Mouse (Mus musculus) midbrain, embryonic 15.5 days (tissue): ENCODE data around the gene Tmem8. TPM values are rescaled to one million over a fixed set of nuclear protein-coding genes. Genes with fewer than 3 reads are reported as not detected.
A peak's percentile ranks its signal among the peaks of the same experiment; 100 is the strongest.
"Not testable (repeated sequence)": the region's sequence is repeated elsewhere in the genome, so short reads cannot be mapped to it uniquely, and the experiment has no call there.

ENCODE experiments used
- ATAC-seq: fragments of 200-750 bp; cut with Nextera tagmentation; replicated peaks from 2 replicates; pipeline ENCODE4 v1.8.0; 2017; ENCODE audit warnings: moderate TSS enrichment
- H3K27ac ChIP-seq: fragments of 300-500 bp; sonication (generic); 2 replicates; pipeline ENCODE4 v1.5.1; 2015; ENCODE audit warnings: mild to moderate bottlenecking, inconsistent platforms
- H3K27me3 ChIP-seq: fragments of 300-500 bp; sonication (generic); replicated peaks from 2 replicates; pipeline ENCODE4 v1.6.1; 2015; ENCODE audit warnings: inconsistent platforms
- H3K36me3 ChIP-seq: fragments of 300-500 bp; sonication (generic); replicated peaks from 2 replicates; pipeline ENCODE4 v1.6.1; 2015; ENCODE audit warnings: inconsistent platforms
- H3K4me1 ChIP-seq: fragments of 300-500 bp; sonication (generic); 2 replicates; pipeline ENCODE4 v1.6.1; 2015; ENCODE audit warnings: inconsistent platforms
- H3K4me2 ChIP-seq: fragments of 300-500 bp; sonication (generic); 2 replicates; pipeline ENCODE4 v1.6.1; 2015; ENCODE audit warnings: inconsistent platforms, mild to moderate bottlenecking, moderate library complexity
- H3K4me3 ChIP-seq: fragments of 300-500 bp; sonication (generic); 2 replicates; pipeline ENCODE4 v1.5.1; 2015; ENCODE audit warnings: mild to moderate bottlenecking, inconsistent platforms
- H3K9ac ChIP-seq: fragments of 300-500 bp; sonication (generic); 2 replicates; pipeline ENCODE4 v1.6.1; 2015; ENCODE audit warnings: mild to moderate bottlenecking, inconsistent platforms
- H3K9me3 ChIP-seq: fragments of 300-500 bp; sonication (generic); 2 replicates; pipeline ENCODE4 v1.6.1; 2016; ENCODE audit warnings: inconsistent platforms
- WGBS: fragments of 180-500 bp; shearing (Covaris S2); methylation state at CpG from one replicate; pipeline ENCODE4 v1.1.7; 2015; ENCODE audit warnings: mixed read lengths; 5-methylcytosine and 5-hydroxymethylcytosine counted together
- polyA plus RNA-seq: library from polyadenylated mRNA; unstranded; fragments of >200 nt; fragmentation: Nextera tagmentation; extraction: Ambion mirVana; gene quantifications from 2 replicates; pipeline ENCODE4 v1.2.1, GENCODE M21; 2015

The Tmem8 gene
- polyA plus RNA-seq, 1 experiment from 2014 or later = 4.0 TPM

DNA sequence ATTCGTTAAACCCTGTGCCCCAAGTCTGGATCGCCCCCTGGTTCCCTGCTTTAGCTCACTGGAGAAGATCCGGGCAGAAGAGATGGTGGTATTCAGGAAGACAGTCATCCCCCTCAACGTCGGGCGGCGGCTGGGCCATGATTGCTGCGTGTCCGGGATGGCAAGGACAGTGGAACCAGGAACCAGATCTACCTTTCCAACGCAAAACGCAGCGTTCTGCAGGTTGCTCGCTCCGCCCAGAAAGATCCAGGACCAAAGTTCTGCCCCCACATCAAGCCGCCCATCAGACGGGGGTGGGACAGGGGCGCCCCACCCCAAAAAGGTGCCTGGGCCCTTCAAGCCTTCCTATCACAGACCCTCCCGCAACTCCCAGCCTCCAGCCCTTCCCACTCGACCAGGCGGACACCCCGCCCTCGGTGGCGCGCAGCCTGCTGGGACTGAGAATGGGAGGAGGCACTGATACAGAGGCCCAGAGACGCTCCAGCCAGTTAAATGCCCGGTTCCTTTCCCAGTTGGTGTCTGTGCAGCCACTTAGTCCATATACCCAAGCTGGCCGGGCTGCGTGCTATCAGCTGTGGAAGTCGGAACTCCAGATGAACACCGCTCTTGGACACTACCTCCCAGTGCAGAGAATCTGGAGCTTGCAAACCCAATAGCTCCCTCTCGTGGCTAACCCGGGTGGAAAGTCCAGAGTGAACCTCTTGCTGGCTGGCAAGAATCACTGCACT, 23.0 kb upstream of the Tmem8 start, which contains the start of gene Decr2:
TSS of gene Decr2 (minus strand) at position 433 of the 728 bp plus-strand sequence.
- Histone ChIP-seq H3K4me1 (peaks cover 14% of the 10 kb centered on the region), H3K9me3 (no peaks in the 10 kb centered on the region), H3K27ac (peak within 1 kb of the TSS; percentile 86), H3K27me3 (no peaks in the 10 kb centered on the region), H3K4me3 (peak within 1 kb of the TSS; percentile 62), H3K36me3 (no peaks in the 10 kb centered on the region), H3K9ac (peak within 1 kb of the TSS; percentile 55), H3K4me2 (peak within 1 kb of the TSS; percentile 80)
- peak; percentile 84 for ATAC-seq
- WGBS = 1% methylated on average over 32 of the region's 32 CpGs

- Histone ChIP-seq H3K36me3 (no peaks in the 10 kb centered on the region), H3K4me2 (peak overlapping the region; percentile 81), H3K4me1 (peaks cover 11% of the 10 kb centered on the region), H3K9ac (peak overlapping the region; percentile 70), H3K27me3 (no peaks in the 10 kb centered on the region), H3K4me3 (peak overlapping the region; percentile 55), H3K9me3 (no peaks in the 10 kb centered on the region), H3K27ac (no peak overlapping the region; the same call in 1 of the 2 replicates)
- WGBS = 28% methylated on average over 9 of the region's 9 CpGs
- no peak for ATAC-seq
Observed at GRCm38 (mm10) chr17:26094531-26095110, 18.5 kb upstream of the Tmem8 start.

DNA sequence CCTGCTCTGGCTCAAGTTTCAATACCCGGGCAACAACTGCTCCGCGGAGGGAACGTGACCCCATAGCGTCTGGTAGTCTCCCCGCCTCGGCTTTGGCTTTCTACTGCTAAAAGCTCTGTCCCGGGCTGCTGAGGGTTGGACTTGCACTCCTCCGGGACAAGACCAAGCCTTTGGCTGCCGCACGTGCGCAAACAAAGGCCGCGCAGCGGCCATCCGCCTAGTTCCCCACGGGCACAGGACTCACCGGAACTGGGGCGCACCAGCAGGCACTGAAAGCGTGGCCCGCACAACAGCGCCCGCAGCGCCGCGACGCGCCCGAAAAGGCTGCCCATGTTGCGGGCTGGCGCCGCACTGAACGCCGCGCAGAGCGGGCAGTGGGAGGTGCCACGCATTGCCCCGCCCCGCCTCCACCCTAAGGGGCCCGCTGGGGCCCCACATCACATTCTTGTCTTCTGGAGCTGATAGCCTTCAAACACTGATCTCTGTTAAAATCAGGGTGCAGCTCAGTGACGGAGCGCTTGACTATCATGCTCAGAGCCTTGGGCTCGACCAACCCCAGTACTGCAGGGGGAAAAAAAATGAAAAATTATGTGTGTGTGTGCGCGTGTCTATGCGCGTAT, 17.9 kb upstream of the Tmem8 start, which contains the start of gene Nme4:
TSS of gene Nme4 (minus strand) at position 482 of the 620 bp plus-strand sequence.
- H3K4me2 ChIP-seq = peak within 1 kb of the TSS; percentile 81
- ATAC-seq = peak; percentile 72
- no peaks in the 10 kb centered on the region for H3K36me3 ChIP-seq
- no peaks in the 10 kb centered on the region for H3K27me3 ChIP-seq
- no peaks in the 10 kb centered on the region for H3K9me3 ChIP-seq
- 0 out of 2 replicates have a peak, but pooled peaks cover 7% of the 10 kb centered on the region for H3K4me1 ChIP-seq
- peak within 1 kb of the TSS; percentile 70 for H3K9ac ChIP-seq
- peak within 1 kb of the TSS; percentile 62 for H3K27ac ChIP-seq
- peak within 1 kb of the TSS; percentile 55 for H3K4me3 ChIP-seq
- 4% methylated on average over 47 of the region's 47 CpGs for WGBS

GRCm38 (mm10) chr17:26098461-26098860, 14.6 kb upstream of the Tmem8 start:
- Histone ChIP-seq H3K27me3 (no peaks in the 10 kb centered on the region), H3K36me3 (no peaks in the 10 kb centered on the region), H3K4me3 (no peak overlapping the region), H3K9ac (no peak overlapping the region), H3K27ac (no peak overlapping the region), H3K9me3 (no peaks in the 10 kb centered on the region), H3K4me1 (0 out of 2 replicates have a peak, but pooled peaks cover 7% of the 10 kb centered on the region), H3K4me2 (no peak overlapping the region)
- WGBS = 92% methylated on average over 7 of the region's 7 CpGs
- ATAC-seq = no peak

- 59% methylated on average over 3 of the region's 3 CpGs for WGBS
- not testable (repeated sequence) for H3K9me3 ChIP-seq, H3K4me1 ChIP-seq, H3K36me3 ChIP-seq, ATAC-seq, H3K9ac ChIP-seq, H3K27me3 ChIP-seq, H3K27ac ChIP-seq, H3K4me2 ChIP-seq, H3K4me3 ChIP-seq
Observed at GRCm38 (mm10) chr17:26099316-26099715, 13.8 kb upstream of the Tmem8 start.

GRCm38 (mm10) chr17:26100166-26100565, 12.9 kb upstream of the Tmem8 start:
- Histone ChIP-seq H3K36me3 (no peaks in the 10 kb centered on the region), H3K9ac (no peak overlapping the region), H3K27me3 (no peaks in the 10 kb centered on the region), H3K4me2 (no peak overlapping the region), H3K9me3 (no peaks in the 10 kb centered on the region), H3K4me1 (no peaks in the 10 kb centered on the region), H3K27ac (no peak overlapping the region), H3K4me3 (no peak overlapping the region)
- 41% methylated on average over 2 of the region's 2 CpGs for WGBS
- no peak for ATAC-seq

- WGBS = 35% methylated on average over 3 of the region's 4 CpGs
- H3K4me1 ChIP-seq = no peaks in the 10 kb centered on the region
- H3K9ac ChIP-seq = no peak overlapping the region
- no peaks in the 10 kb centered on the region for H3K27me3 ChIP-seq
- no peaks in the 10 kb centered on the region for H3K36me3 ChIP-seq
- no peaks in the 10 kb centered on the region for H3K9me3 ChIP-seq
- no peak overlapping the region for H3K4me3 ChIP-seq
- no peak overlapping the region for H3K27ac ChIP-seq
- H3K4me2 ChIP-seq = no peak overlapping the region
- no peak for ATAC-seq
Observed at GRCm38 (mm10) chr17:26101478-26101877, 11.6 kb upstream of the Tmem8 start.

GRCm38 (mm10) chr17:26105619-26106018, 7.5 kb upstream of the Tmem8 start:
- H3K4me1 ChIP-seq = no peaks in the 10 kb centered on the region
- WGBS = 65% methylated on average over 3 of the region's 4 CpGs
- H3K27me3 ChIP-seq = no peaks in the 10 kb centered on the region; the same call in 1 of the 2 replicates
- no peak overlapping the region for H3K4me3 ChIP-seq
- no peak overlapping the region for H3K9ac ChIP-seq
- no peaks in the 10 kb centered on the region for H3K9me3 ChIP-seq
- no peaks in the 10 kb centered on the region for H3K36me3 ChIP-seq
- H3K27ac ChIP-seq = no peak overlapping the region
- ATAC-seq = no peak
- H3K4me2 ChIP-seq = no peak overlapping the region

DNA sequence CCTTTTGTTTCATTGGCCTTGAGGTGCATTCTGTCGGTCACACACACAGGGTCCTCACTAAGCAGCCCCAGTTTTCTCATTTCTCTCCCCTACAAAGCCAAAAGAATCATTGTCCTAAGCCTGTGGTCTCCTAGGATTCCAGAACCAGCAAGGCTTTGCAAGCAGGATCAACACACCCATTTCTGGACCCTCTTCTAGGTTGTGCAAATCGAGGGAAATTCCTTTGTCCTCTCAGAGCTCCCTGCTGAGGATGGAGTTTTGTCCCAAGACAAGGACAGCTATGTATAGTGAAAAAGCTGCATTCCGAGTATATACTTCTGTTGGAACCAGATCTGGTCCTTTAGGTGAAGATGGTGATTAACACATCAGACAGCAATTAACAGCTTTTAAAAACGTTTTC, 2.9 kb upstream of the Tmem8 start:
- WGBS = 21% methylated on average over 4 of the region's 4 CpGs
- ATAC-seq = no peak
- H3K27me3 ChIP-seq = peaks cover 14% of the 10 kb centered on the region

GRCm38 (mm10) chr17:26111024-26111423, 2.1 kb upstream of the Tmem8 start:
- no peak overlapping the region for H3K27ac ChIP-seq
- H3K9ac ChIP-seq = no peak overlapping the region
- no peaks in the 10 kb centered on the region for H3K9me3 ChIP-seq
- H3K4me1 ChIP-seq = peaks cover 6% of the 10 kb centered on the region
- WGBS = 2% methylated on average over 4 of the region's 4 CpGs
- no peak overlapping the region for H3K4me2 ChIP-seq
- peaks cover 23% of the 10 kb centered on the region for H3K27me3 ChIP-seq
- ATAC-seq = no peak
- no peaks in the 10 kb centered on the region for H3K36me3 ChIP-seq
- no peak overlapping the region for H3K4me3 ChIP-seq

More for the DNA sequence above, 2.9 kb upstream of the Tmem8 start:
- Histone ChIP-seq H3K9ac (no peak overlapping the region), H3K9me3 (no peaks in the 10 kb centered on the region), H3K36me3 (no peaks in the 10 kb centered on the region), H3K27ac (no peak overlapping the region), H3K4me3 (no peak overlapping the region), H3K4me2 (no peak overlapping the region), H3K4me1 (peaks cover 6% of the 10 kb centered on the region)

DNA sequence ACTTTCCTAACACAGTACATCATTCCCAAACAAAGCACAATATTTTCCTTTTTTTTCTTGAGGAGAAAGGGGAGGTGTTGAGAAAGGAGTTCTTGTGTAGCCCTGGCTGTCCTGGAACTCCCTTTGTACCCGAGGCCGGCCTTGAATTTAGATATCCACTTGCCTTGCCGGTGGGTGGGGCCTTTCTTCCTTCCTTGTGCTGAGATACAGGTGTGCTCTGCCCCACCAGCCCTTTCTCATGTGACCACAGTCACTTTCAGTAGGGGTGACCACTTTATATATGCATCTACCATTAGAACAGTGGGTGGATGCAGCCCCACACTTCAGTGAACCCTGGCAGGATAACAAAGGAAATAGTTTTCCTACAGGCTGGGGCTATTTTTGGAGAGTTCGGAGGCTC, 1.4 kb upstream of the Tmem8 start:
- Histone ChIP-seq H3K4me2 (no peak overlapping the region), H3K36me3 (no peaks in the 10 kb centered on the region), H3K4me1 (peaks cover 6% of the 10 kb centered on the region), H3K27me3 (peaks cover 24% of the 10 kb centered on the region), H3K27ac (no peak overlapping the region), H3K4me3 (no peak overlapping the region), H3K9me3 (no peaks in the 10 kb centered on the region), H3K9ac (no peak overlapping the region)
- WGBS = 24% methylated on average over 4 of the region's 4 CpGs
- no peak for ATAC-seq

GRCm38 (mm10) chr17:26112751-26113150, 348 bp upstream of the Tmem8 start:
- Histone ChIP-seq H3K27ac (peak overlapping the region; percentile 64; the same call in 1 of the 2 replicates), H3K4me3 (peak overlapping the region; percentile 75), H3K4me1 (peaks cover 6% of the 10 kb centered on the region), H3K27me3 (peaks cover 34% of the 10 kb centered on the region), H3K4me2 (peak overlapping the region; percentile 75), H3K9me3 (no peaks in the 10 kb centered on the region), H3K36me3 (no peaks in the 10 kb centered on the region), H3K9ac (peak overlapping the region; percentile 67)
- WGBS = 15% methylated on average over 14 of the region's 14 CpGs
- no peak for ATAC-seq
